Mouse (Mus musculus): ENCODE measurements around the gene Tdp1.
A peak's percentile ranks its signal among the peaks of the same experiment; 100 is the strongest.
"Not testable (repeated sequence)": the region's sequence is repeated elsewhere in the genome, so short reads cannot be mapped to it uniquely, and the experiment has no call there.

Tdp1 gene

DNA sequence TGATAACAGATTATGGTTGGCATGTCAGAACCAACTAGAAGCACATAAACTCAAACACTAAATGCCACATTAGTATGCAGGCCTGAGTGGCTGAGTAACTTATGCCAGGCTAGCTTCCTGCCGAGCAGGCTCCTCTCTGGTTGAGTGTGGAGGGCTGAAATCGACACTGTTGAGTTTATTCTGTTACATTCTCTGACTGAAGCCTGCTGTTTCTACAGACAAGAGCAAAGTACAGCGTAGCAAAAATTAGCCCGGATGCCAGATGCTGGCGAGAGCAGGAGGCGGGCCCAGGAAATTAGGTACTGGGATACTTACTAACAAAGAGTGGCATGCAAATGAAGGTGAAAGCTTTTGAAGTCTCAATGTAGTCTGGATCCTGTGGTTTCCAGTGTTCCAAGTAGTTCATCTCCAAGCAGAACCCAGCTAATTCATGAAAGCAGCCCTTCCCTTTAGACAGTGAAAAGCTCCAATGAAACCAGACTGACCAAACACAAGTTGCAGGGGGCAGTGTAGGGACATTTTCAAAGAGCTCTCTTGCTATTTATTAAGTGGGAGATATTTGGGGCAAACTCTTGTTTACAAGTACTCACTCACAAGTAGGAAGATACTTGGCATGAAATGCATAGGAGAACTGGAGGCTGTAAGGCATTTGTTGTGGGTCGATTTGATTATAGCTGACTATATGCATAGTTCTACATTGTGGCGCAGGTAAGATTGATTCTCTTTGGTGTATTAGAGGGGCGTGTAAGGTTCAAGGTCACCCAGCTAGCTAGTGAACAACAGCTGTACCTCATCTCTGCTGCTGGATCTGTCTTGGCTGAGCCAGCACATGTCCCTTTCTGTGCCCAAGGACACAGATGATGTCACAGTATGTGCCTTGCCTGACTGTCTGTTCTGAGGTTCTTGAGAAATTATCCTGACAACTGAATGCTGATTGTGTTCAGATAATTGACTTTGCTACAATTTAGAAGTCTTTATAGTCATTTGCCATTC lies 74.0 kb downstream of the Tdp1 start:
- no peak for DNase-seq

- no peak for DNase-seq
Measured at GRCm38 (mm10) chr12:99959291-99959690, 75.0 kb downstream of the Tdp1 start.

DNA sequence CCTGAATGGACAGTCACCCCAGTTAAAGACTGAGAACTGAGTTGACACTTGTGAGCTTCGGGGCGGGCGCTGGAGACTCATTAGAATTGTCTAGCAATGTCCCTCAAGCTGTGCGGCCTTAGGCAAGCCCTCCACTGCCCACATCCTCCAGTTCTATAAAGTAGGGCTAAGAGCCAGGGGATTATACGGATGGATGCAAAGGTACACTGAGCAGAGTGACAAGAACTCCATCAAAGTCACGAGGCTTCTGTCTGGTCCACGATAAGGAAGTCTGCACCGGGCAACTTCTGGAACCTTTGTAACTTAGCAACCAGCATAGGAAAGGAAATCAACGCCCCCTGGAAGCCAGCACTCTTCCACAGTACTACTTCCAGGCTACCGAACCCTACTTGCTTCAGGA lies 75.6 kb downstream of the Tdp1 start:
- DNase-seq = no peak

DNA sequence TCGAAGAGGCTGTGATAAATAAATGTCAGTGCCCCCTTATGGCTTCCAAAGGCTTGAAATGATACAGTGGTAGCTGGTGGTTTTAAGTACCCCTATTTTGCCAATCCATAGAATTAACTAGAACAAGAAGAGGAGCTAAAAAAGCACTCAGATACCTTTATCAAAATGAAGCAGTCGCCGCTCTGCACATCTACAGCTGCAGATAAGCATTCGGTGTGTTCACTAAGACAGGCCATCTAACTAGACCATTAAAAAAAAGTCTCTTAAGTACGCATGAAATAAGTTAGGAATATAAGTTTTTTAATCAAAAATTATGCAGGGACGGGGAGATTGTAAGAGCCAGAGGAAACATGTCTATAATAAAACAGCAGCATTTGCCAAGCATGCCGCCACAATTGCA lies 76.4 kb downstream of the Tdp1 start:
- no peak for DNase-seq

GRCm38 (mm10) chr12:99964301-99965202 lies 80.2 kb downstream of the Tdp1 start, which contains the start of gene Kcnk13:
Gene Kcnk13, plus strand, starts transcription at chr12:99964499.
- DNase-seq = peak; percentile 37

- peak; percentile 20 for DNase-seq
Measured at GRCm38 (mm10) chr12:99965203-99966115, 81.1 kb downstream of the Tdp1 start.

DNA sequence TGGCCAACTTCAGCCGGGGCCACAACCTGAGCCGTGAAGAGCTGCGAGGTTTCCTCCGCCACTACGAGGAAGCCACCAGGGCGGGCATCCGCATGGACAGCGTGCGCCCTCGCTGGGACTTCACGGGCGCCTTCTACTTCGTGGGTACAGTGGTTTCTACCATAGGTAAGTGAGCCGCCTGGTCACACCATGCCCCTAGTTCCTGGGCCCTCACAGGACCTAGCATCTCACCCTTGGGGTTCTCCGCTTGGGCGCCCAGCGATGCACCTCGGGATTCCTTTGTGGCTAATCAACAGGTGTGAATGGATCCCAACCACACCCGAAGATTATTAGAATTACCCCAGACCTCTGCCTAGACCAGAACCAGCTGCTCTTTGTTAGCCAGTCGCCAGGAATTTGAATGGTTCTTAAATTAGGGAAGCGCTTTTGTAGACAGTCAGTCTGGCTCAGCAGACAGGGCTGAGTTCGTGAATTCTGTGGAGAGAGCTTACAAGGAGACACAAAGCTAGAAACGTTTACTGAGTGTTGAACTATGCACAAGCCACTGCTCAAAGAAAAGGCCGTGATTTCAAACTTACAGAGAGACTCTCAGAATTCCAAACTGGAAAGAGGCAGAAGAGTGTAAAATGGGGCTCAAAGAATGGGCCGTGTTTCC lies 81.9 kb downstream of the Tdp1 start:
- no peak for DNase-seq

GRCm38 (mm10) chr12:99966881-99967363 lies 82.6 kb downstream of the Tdp1 start:
- no peak for DNase-seq

- no peak for DNase-seq
Measured at GRCm38 (mm10) chr12:99969906-99970305, 85.6 kb downstream of the Tdp1 start.

DNA sequence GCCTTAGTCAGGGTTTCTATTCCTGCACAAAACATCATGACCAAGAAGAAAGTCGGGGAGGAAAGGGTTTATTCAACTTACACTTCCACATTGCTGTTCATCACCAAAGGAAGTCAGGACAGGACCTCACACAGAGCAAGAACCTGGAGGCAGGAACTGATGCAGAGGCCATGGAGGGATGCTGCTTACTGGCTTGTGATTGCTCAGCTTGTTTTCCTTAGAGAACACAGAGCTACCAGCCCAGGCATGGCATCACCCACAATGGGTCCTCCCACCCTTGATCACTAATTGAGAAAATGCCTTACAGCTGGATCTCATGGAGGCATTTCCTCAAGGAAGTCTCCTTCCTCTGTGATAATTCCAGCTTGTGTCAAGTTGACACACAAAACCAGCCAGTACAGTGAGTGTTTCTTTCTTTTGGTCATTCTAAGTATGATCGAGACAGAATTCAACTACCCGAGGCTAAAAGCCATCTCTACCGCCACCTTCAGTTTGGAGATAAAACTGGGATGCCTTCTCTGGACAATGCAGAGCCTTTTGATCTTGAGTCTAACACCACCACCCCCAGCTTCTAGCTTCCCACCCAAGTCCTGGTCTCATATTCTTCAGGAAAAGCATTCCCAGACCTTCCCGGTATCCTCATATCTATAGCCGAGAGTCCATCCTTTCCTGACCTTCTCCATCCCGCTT lies 87.0 kb downstream of the Tdp1 start:
- DNase-seq = not testable (repeated sequence)

- no peak for DNase-seq
Measured at GRCm38 (mm10) chr12:99972825-99973224, 88.5 kb downstream of the Tdp1 start.

DNA sequence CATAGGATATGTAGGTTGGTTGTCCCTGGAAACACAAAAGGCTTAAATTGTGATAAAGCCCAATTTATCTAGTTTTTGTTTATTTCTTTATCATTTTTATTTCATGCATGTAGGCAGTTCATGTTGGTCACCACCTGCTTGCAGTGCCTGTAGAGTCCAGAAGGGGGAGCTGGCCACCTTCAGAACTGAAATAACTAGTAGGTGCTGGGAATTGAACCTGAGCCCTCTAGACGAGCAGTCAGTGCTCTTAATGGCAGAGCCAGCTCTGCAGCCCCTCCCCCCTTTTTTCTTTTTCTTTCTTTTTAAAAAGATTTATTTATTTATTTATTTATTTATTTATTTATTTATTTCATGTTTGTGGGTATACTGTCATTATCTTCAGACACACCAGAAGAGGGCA lies 89.3 kb downstream of the Tdp1 start:
- DNase-seq = no peak

- no peak for DNase-seq
Measured at GRCm38 (mm10) chr12:99979541-99979940, 95.2 kb downstream of the Tdp1 start.

DNA sequence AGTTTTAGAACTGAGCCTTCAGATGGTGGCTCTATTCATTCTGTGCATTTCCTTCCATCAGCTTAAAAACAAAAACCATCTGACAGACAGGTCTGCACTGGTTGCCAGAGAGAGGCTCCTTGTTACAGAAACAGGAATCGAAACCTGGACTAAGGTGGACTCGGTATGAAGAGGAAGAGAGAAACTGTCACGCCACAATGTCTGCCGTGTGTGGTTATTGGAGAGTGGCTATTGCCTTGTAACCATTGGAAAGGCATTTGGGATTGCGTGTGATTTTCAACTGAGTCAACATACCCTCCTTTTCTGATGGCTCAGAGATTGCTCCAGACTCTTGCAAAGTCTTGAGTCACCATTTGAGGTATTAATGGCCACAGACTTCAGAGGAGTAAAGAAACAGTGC lies 102.5 kb downstream of the Tdp1 start:
- DNase-seq = no peak

DNA sequence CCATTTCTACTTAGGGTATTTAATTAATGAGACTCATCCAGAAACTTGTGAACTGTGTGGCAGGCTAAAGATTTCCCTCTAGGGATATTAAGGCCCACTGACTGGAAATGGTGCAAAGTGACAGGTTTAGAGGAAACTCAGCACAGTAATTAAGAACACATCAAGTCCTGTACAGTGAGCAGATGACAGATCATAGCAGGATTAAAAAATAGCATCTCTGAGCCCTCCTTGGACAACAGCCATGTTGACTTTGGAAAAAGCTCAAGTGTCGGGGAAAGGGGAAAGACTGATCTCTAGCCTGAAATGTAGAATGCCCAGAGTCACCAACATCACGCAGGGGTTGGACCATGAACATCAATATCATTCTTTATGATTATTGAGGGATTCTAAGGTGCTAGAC lies 103.8 kb downstream of the Tdp1 start:
- no peak for DNase-seq

- DNase-seq = no peak
Measured at GRCm38 (mm10) chr12:99992362-99992862, 108.1 kb downstream of the Tdp1 start.

- no peak for DNase-seq
Measured at GRCm38 (mm10) chr12:99993146-99993890, 109.0 kb downstream of the Tdp1 start.

GRCm38 (mm10) chr12:99995951-99996350 lies 111.6 kb downstream of the Tdp1 start:
- no peak for DNase-seq

DNA sequence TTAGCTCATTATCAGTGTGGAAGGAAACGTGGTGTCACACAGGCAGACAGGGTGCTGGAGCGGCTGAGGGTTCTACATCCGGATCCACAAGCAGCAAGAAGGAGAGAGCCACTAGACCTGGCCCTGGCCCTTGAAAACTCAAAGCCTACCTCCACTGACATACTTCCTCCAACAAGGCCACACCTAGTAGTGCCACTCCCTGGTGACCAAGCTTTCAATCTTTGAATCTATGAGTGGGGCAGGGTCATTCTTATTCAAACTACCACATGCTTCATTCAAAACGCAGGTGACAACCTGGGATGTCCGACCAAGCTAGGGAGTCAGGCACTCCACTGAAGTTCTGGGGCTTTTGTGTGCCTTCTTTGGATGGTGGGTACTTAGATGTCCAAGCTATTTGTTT lies 115.4 kb downstream of the Tdp1 start:
- DNase-seq = no peak

DNA sequence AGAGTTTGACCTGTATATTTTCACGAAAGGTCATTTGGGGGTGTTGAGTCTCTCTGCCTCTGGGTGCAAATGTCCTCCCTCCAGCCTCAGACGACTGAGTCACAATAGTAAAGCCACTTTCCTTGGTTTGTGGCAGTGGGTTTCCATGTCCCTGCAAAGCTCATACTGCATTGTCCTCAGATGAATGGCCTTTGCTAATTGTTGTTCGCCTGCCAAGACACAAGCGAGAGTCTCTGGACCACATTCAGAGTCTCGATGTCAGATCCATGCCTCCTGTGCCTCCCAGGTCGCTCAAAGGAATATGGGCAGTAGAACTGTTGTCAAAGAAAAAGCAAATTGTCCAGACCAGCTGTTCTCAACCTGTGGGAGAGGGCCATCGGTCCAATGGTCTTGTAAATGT lies 116.1 kb downstream of the Tdp1 start:
- DNase-seq = no peak
